Mouse (Mus musculus) retina, embryonic 14.5 days (tissue): ENCODE results near the gene Timeless.

ENCODE experiments used
- DNase-seq: peaks from one replicate; pipeline ENCODE4 v3.0.0-alpha.2; 2015; ENCODE audit warnings: low spot score

Gene Timeless

GRCm38 (mm10) chr10:128296370-128297090, 64.7 kb downstream of the Timeless start:
- DNase-seq, result no peak

- no peak for DNase-seq
These were observed 65.4 kb downstream of the Timeless start for GRCm38 (mm10) chr10:128297221-128297620.

- no peak for DNase-seq
These were observed 65.8 kb downstream of the Timeless start for GRCm38 (mm10) chr10:128297622-128298021.

- no peak for DNase-seq
These were observed 66.4 kb downstream of the Timeless start for GRCm38 (mm10) chr10:128298243-128298642.

- no peak for DNase-seq
These were observed 66.9 kb downstream of the Timeless start, which contains the start of gene Il23a for GRCm38 (mm10) chr10:128298702-128299171. Il23a (minus strand) TSS chr10:128298752.

GRCm38 (mm10) chr10:128302357-128302756, 70.5 kb downstream of the Timeless start:
- no peak for DNase-seq
